Mouse (Mus musculus) mouse trophoblast stem cell (cell line): ENCODE measurements around the gene Nrros.

ENCODE experiments used
- in situ Hi-C, 2 experiments: fragments of 300-500 bp; cut with MseI, MboI; formaldehyde crosslinking; loops; 2 replicates in 1 of 2; 3 replicates in 1 of 2; pipeline ENCODE4 v1.15.1; 2025

Gene Nrros

DNA sequence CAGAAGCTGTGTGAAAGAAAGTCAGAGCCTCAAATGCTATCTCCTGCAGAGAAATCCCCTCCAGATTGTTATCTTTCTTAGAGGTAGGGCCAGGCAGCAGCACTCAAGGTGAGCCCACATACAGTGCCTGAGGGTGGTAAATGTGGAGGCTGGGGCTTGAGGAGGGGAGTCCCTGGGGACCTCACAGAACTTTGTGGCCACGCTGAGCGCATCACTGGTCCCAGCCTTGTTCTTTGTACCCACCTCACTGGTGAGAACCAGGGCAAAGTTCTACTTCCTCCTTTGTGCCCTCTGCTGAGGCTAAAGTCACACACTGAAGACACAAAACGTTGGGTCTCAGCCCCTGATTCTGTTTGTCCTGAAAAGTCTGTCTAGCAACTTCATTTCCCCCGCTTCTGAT lies 2.0 kb downstream of the Nrros start:
- in situ Hi-C loops: no loop called here

DNA sequence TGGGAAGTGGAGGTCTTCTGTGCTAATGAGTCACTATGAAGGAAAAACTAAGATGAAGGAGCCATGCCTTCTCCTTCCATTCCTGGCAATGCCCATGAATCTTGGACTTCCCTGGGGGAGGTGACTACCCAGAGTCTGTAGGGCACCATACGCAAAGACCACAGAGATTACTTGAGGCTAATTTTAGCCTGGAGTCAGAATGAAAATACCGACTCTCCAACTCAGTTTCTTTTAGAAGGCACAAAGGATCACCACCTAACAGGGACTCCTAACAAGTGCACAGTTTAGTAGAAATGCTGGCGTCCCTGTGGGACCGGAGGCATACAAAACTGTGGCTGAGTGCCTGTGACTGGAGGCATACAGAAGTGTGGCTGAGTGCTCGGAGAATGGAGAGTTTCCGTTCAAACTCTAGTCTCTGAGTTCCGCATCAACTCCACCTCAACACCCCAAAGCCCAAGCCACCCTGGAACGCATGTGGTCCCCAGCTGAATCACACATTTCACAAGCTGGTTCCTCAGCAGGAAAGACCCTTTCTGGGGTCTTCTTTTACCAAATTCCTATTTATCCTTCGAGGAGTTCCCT lies 4.6 kb downstream of the Nrros start:
- in situ Hi-C loops: no loop called here

DNA sequence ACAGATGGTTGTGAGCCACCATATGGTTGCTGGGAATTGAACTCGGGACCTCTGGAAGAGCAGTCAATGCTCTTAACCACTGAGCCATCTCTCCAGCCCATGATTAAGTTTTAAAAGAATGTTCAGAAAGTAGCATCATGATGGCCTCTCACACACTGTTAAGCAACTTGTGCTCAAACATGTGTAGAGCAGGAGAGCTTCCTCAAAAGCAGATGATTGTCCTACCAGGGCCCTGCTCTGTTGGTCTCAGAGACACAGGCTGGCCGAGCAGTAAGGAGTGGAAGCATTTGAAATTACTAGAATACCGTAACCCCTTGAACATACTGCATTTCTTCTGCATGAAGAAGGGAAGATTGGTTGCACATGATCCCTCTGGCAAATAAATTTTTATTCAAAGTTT lies 6.4 kb downstream of the Nrros start:
- in situ Hi-C loops: no loop called here

DNA sequence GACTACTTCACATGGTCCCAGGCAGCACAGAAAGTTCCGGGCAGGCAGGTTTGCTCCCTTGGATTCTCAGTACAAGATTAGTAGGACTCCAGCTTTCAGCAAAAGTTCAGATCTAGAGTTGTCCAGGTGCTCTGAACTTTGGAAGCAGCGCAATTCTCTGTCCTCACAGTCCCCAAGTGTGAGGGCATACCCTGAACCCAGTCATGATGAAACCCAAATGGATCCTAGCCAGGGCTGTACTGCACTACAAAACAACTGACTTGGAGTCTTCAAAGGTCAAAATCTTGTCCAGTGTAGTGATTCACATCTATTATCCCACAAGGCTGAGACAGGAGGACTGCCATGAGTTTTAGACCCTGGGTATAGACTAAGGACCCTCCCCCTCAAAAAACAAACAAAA lies 8.0 kb downstream of the Nrros start:
- in situ Hi-C loops: no loop called here

DNA sequence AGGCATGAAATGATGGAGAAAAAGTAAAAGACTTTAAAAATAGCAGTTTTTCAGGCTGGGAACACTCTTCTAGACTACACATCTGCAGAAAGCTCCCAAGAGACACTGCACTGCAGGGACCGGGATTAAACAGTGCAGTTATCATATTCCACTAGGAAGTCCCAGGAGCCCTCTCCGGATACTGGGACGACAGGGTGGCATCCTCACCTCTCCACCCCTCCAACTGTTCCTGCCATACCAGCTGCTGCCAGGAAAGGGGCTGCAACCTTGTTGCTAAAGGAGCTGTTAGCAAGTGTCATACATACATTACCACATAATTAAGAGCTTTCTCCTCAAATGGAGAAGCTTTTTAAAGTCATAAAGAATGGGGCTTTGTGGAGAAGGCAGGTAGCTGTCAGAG lies 8.7 kb downstream of the Nrros start:
- in situ Hi-C loops: no loop called here

DNA sequence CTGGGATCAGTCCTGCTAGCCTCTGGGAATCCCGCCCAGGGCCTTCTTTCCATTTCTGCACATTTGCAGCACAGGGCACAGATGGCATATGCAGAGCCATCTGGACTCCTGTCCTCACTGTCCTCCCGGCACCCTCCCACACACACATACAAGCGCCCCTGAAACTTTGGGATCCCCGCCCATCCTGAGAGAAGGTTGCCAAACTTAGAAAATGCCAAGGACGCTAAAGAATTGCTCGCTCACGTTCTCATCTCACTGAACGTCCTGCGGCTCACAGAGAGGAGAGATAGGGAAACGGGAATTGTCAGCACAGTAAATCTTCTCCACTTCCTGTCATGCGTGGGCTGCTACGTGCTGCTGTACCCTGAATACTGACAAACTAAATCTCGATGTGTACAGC lies 11.0 kb downstream of the Nrros start:
- in situ Hi-C loops: no loop called here

DNA sequence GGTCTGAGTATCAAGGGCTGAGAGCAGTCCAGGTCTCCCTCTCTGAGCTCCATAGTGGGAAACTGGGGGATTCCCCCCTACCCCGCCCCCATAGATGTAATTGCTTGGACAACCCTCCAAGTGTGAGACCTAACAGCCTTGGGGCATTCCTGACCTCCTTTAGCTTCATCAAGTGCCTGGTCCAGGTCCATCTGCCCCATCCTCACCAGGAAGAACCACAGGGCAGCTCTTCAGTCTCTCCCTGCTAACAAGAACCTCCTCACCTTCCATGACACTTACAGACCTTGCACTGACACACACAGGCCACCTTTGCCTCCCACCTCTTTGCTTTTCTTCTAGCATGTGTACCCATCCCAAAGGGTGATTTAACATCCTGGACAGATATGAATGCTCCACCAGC lies 11.4 kb downstream of the Nrros start:
- in situ Hi-C loops: no loop called here

DNA sequence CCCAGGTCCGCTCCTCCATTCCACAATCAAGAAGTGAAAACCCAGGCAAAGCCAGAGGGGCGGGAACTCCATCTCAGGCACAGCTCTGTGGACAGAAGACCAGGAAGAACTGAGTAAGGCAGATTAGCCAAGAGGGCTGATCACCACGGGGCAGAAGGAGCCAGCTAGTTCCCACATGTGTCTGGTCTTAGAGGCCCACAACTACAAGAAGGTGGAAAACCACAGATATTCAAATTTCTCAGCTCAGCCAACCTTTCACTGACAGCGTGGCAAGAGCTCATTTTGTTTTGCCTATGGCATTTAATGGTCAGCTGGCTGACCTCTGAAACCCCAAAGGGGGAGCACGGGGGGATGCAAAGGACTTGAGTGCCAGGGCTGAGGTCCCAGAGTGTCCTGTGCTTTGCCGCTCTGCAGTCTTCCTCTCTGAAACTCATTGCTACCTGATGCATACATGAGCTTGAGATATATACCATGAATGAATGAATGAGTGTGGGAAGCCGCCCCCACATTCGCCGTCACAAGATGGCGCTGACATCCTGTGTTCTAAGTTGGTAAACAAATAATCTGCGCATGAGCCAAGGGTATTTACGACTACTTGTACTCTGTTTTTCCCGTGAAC lies 17.7 kb downstream of the Nrros start:
- in situ Hi-C loops: no loop called here

DNA sequence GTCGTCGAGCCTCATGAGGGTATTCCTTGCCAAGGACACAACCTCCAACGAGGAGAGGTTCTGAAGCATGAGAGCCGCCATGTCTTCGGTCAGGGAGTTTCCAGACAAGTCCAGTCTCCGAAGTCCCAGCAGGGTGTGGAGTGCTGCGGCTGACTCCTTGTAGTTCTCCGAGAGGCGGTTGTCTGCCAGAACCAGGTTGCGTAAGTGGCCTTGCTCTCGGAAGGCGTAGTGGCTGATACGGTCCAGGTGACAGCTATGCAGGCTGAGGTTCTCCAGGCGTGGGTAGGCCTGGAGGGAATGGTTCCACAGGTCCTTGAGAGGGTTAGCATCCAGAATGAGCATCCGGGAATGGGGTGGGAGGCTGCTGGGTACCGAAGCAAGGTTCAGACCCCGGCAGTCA lies 20.8 kb downstream of the Nrros start:
- in situ Hi-C loops: no loop called here

DNA sequence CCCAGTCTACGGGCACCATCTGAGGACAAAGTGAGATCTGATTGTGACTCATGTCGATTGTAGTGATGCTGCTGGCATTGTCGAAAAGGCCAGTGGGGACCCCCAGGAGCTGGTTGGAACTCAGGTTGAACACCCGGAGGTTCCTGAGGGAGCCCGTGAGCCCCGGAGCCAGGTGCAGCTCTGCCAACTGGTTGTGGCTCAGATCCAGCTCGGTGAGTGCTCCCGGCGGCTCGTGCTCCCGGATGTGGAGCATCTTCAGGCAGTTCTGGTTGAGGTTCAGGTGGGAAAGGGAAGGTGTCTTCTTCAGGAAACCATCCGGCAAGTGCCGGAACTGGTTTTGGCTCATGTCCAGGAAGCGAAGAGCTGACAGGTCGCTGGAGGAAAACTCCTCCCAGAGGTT lies 21.6 kb downstream of the Nrros start:
- in situ Hi-C loops: no loop called here

DNA sequence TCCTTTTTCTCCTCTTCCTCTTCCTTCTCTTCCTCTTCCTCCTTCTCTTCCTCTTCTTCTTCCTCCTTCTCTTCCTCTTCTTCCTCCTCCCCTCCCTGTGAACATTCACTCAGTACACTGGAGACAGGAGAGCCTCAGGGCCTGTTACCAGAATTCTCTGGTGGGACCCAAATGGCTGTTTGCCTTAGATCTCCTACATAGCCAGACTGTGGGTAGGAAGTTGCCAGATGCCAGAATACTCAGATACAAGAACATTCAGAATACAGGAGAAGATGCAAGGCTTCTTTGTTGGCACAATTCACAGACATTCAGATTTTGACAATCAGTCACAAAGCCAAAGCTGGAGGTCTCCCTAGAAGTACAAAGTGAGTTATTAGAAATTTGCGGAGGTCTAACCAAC lies 26.4 kb downstream of the Nrros start:
- in situ Hi-C loops: no loop called here

DNA sequence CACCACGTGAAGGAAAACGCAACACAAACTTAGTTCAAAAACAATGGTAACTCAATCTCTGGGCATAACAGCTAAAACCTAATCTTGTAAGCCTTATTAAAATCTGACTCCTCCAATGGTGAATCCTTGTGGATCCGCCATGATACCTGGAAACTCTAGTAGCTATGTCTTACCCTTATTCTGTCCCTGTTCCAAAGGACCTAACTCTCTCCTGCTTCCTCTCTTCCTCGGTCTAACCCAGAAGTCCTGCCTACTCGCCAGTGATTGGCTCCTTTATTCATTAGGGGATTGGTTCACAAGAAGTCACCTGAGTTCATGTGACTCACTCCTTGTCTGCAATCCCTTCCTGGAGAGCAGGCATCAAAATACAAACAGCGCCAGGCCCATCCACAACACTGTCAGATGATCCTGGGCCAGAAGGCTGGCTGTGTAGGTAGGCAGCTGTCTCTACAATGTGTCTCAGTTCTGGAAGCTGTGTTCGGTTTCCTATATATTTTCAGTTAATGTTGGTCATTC lies 29.5 kb downstream of the Nrros start:
- in situ Hi-C loops: no loop called here

DNA sequence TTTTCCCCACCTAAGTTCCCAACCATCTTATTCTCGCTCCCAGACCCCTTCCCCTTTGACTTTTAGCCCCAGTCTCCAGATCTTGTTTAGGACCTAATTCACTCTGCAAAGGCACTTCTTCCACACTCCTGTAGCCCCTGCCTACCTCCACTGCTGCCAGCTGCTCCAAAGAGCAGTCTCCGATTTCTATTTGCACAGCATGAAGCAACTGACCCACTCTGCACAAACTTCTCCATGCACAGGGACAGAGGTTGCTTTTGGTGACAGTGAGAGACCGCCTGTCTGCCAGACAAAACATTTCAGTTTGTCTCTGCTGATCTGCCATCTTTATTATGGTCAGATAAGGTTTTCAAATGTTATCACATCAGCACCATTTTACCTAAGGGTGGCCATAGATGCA lies 32.2 kb downstream of the Nrros start:
- in situ Hi-C loops: no loop called here

DNA sequence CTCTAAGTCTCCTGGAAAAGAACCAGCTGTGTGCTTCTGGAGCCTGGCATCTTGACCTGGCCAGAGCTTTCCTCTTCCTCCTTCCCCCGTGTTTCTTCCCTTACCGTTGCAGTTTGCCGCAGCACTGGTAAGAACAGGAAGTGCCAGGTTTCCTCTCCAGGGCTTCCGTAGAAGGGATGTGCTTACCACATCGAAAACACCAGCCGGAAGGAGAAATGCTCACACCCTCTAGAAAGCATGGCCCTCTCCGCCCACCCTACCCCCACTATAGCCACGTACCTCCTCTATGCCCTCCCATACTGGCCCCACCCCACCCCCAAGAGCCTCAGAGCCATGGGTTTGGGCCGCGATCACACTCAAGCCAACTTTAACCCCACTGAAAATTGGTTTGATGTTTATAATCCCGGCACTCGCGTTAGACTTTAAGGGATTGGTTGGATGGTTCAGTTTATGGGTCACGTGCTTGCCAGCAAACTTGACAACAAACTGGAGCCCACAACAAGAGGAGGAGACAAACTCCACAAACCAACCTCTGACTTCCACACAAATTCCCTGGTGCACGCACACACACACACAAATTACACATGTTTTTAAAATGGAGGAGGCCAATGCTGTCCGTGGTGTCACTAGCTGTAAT lies 35.1 kb downstream of the Nrros start:
- in situ Hi-C loops: no loop called here

DNA sequence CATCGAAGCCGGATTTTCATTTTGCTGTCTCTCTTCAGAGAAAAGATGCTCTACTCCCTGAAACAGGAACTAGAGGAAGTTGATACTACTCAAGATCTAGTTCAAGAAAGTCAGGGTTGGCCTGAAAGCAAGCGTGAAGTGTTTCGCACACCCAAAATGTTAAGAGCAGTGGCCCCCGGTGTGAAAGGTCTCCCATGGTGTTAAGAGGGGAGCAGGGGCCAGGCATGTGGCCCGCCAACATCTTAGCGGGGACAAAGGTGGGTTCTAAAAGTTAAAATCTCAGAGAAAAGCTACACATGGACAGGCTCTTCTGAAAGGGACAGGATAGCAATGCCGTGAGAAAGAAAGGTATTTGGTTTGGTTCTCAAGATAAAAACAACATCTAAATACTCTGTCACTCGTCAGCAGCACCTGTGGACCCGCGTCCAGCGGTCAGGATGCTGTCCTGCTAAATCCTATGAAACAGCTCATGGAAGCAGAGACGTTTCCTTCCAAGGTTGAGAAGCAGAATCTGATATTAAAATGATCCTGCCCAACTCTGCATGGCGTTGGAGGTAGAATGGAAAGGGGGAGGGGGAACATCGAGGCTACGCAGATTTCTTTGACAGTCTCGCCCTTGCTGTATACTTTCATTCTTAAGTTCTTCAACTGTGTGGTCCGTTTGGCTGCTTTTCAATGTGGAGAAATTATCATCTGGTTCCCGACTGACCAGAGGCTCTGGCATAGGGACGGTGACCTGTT lies 35.8 kb downstream of the Nrros start:
- in situ Hi-C loops: no loop called here

DNA sequence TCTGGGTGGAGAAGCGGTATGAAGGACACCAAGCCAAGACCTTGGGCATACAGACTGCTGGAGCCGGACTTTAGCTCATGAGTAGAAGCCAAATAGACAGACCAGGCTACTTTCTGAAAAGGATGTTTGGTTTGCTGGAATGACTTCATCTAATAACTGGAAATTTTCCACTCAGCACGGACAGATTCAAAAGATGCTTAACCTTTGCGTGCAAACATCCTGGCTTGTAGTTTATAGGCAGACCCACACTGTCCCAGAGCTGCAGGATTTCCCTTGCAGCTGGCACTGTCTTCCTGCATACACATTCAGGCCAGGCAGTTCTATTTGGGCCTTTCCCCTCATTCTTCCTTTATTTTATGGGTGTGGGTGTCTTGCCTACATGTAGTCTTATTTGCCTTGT lies 38.3 kb downstream of the Nrros start:
- in situ Hi-C loops: no loop called here

DNA sequence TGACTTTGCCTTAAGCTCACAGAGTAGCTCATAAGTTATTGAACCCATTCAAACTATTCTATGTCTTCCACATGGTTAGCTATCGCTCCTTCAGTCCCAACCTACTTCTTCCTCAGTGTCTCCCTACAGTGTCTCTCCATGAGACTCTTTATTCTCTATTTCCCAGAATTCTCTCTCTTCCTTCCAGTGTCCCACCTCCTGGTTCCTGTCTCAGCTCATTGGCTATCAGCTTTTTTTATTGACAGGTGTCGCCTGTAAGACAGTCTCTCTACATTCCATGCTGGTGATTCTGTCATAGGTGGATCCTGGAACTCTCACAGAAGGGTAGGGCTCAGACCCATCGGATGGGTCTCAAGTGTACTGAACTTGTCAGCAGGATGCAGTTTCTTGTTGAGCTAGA lies 40.0 kb downstream of the Nrros start:
- in situ Hi-C loops: no loop called here

DNA sequence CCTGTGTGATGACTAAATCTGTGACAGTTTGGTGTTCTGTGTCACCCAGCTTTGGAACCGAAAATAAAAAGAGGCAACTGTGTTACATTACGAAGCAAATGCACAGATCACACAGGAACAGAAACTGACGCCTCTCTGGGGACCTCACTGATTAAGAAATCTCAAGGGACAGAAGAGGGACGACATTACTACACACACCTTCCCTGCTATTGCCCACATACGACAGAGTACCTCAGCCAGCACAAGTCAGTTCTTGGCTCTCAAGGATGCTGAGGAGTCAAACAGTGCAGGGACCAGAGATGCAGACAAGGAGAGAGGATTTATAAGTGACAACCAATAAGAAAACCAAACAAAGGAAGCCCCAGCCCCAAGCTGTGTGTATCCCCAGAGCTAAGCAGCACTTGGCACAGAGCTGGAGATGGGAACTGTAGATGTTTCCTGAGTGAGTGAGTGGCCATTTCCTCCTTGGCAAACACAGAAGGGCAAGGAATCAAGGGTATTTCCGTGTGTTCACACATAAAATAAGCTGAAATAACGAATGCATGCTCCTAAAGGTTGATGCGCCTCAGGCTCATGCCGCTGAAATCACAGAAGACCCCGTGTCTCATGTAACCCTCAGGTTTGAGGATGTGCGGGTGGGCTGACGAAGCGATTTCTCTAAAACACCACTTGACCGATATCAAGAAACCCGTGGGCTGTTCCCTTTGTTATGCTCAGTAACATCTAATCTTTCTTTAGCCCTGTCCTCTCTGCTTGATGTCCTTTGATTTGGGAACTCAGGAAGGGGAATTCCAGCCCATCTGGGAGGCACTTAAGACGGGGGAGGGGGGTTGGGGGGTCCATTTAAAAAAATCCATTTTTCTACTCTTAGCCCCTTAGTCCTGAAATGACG lies 40.7 kb downstream of the Nrros start:
- in situ Hi-C loops: no loop called here

DNA sequence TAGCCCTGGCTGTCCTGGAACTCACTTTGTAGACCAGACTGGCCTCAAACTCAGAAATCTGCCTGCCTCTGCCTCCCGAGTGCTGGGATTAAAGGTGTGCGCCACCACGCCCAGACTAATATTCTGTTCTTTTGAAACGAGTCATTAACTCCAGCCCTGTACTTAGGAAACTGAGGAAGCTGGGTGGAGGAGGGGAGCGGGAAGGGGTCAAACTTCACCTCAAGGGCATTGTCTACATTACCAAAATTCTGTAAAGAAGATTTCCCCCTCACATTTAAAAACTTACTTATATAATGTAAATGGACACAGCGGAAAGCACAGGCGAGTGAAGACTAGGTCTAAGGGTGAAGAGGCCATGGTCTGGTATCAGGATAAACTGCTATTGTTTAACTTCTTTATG lies 41.4 kb downstream of the Nrros start:
- in situ Hi-C loops: no loop called here

DNA sequence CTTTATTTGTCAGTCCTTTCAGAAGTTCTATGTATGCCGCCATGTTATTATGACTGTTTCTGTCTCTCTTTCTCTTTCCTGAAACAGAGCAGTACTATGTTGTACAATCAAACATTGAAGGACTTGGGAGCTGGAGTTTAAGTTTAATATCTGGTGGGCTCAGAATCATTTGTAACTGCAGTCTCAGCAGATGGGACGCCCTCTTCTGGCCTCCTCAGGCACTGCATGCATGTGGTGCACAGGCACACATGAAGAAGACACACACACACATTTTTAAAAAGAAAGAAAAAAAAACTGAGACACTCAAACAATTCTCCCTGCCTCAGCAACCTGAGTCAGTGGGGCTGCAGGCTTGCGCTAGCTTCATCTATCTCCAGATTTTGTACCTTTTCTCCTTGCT lies 44.9 kb downstream of the Nrros start:
- in situ Hi-C loops: no loop called here

DNA sequence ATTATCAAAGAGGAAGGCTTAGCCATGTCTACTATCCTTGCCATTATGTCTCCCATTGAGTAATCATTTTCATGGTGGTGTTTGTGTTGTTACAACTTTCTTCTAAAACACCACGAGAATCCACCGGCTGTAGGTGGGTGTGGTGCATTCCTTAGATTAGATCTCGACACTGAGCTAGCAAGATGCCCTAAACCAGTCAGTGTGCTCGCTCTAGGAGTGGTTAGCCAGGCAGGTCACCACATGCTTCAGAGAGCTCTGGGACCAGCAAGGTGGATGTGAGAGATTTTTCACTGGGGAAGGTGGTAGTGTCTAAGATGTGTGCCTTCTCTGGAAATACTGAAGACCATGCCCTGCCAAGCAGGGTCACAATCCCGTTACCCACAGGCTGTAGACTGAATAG lies 49.2 kb downstream of the Nrros start:
- in situ Hi-C loops: no loop called here

DNA sequence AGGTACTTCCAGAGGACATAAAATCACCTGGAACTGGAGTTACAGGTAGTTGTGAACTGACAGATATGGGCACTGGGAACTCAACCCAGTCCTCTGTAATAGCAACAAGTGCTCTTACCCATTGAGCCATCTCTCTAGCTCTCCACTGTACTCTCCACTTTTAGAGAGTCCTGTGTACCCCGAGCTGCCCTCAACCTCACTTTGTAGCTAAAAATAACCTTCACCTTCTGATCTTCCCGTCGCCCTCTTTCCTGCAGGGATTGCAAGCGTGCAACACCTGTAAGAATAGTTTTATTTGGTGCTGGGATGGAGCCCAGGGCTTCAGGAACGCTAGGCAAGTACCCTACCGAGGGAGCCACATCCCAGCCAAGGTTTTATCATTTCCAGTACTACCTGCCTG lies 49.6 kb downstream of the Nrros start:
- in situ Hi-C loops: no loop called here
